Mouse (Mus musculus): ENCODE measurements at regions not wholly inside any gene's neighbourhood (a gene's known extent, or its start where the extent isn't known, plus 50 kb on each side); places are given as distances from the start of the nearest gene placed in this dataset.

DNA sequence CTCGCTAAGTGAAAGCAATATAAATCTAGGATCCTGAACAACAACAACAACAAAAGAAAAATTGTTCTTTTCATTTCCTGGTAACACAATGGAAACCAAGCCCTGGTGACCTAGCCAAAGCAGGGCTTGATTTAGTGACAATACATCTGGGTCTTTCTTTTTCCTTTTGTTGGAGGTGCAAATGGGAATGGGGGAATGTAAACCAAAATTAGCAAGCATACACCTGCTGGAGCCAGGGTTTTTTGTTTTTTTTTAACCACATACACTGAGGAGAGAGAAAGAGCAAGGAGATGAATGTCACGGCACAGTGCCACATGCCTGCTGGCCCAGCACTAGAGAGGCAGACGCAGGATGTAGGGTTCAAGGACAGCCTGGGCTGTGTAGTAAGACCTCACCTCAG, 275.6 kb upstream of the Castor2 start:
- Histone ChIP-seq H3K36me3 (ENCODE audit: control insufficient read depth, insufficient read depth, low read length) (no peaks in the 10 kb centered on the region), H3K4me3 (ENCODE audit: extremely low read depth, insufficient read depth, insufficient read length) (no peak overlapping the region), H3K27me3 (ENCODE audit: control insufficient read depth, insufficient read depth, low read length) (no peaks in the 10 kb centered on the region), H3K4me1 (ENCODE audit: control insufficient read depth, insufficient read depth, insufficient read length) (no peaks in the 10 kb centered on the region), H3K27ac (ENCODE audit: insufficient read depth, low read length) (no peak overlapping the region)
- TF ChIP-seq CTCF (IDR thresholded peaks at IDR 0.05; ENCODE audit: extremely low read depth, insufficient read depth, insufficient read length, insufficient replicate concordance), result no peak
- TF ChIP-seq POLR2A (IDR thresholded peaks at IDR 0.05; ENCODE audit: low read depth, low read length), result no peak
- 84% methylated on average over 3 of the region's 3 CpGs for WGBS
- no peak for DNase-seq (ENCODE audit: low read depth in 1 of 2, low spot score in 2 of 2)

DNA sequence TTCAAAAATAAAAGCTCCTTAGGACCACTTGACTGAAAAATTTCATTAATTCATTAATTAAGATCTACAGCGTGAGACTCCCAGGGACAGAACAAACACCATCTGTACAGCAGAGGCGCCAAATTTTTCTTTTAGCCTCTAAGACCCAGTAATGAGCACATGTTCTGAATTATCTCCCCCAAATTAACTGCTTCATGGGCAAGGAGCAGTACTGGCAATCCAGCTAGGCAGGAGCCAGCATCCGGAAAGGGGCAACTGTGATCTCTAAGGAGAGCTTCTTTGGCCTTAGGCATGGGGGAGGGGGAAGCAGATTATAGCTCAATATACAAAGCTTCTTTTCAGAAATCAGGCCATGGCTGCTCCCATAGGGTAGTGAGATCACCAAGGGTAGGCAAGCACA, 278.2 kb upstream of the Castor2 start:
- WGBS, result 88% methylated on average over 3 of the region's 3 CpGs
- H3K4me1 ChIP-seq (ENCODE audit: control insufficient read depth, insufficient read depth, insufficient read length), result no peaks in the 10 kb centered on the region

DNA sequence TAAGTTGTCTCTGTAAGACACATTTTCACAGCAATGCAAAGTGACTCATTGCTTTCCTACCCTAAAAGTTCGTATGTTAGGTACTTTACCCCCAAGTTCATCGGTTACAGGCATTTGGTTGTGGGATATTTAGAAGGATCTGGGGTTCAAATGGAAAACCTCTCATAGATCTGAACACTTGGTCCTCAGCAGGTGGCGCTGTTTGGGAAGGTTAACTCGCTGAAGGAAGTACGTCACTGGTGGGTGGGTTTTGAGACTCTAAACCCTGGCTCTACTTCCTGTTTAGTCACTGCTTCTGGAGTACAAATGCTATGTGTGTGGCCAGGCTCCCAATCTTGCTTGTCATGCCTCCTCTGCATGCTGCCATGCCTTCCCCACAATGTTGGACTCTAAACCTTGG, 284.0 kb upstream of the Castor2 start:
- WGBS, result 87% methylated on average over 5 of the region's 5 CpGs
- H3K27ac ChIP-seq (ENCODE audit: insufficient read depth, low read length), result no peak overlapping the region
- TF ChIP-seq CTCF (IDR thresholded peaks at IDR 0.05; ENCODE audit: extremely low read depth, insufficient read depth, insufficient read length, insufficient replicate concordance) (no peak), POLR2A (IDR thresholded peaks at IDR 0.05; ENCODE audit: low read depth, low read length) (no peak)
- DNase-seq (ENCODE audit: low read depth in 1 of 2, low spot score in 2 of 2), result no peak
- H3K36me3 ChIP-seq (ENCODE audit: control insufficient read depth, insufficient read depth, low read length), result no peaks in the 10 kb centered on the region
- no peaks in the 10 kb centered on the region for H3K4me1 ChIP-seq (ENCODE audit: control insufficient read depth, insufficient read depth, insufficient read length)
- H3K27me3 ChIP-seq (ENCODE audit: control insufficient read depth, insufficient read depth, low read length), result no peaks in the 10 kb centered on the region
- no peak overlapping the region for H3K4me3 ChIP-seq (ENCODE audit: extremely low read depth, insufficient read depth, insufficient read length)

More for the DNA sequence above, 278.2 kb upstream of the Castor2 start:
- TF ChIP-seq POLR2A (IDR thresholded peaks at IDR 0.05; ENCODE audit: low read depth, low read length) (no peak), CTCF (IDR thresholded peaks at IDR 0.05; ENCODE audit: extremely low read depth, insufficient read depth, insufficient read length, insufficient replicate concordance) (no peak)
- H3K27me3 ChIP-seq (ENCODE audit: control insufficient read depth, insufficient read depth, low read length), result no peaks in the 10 kb centered on the region
- no peak overlapping the region for H3K4me3 ChIP-seq (ENCODE audit: extremely low read depth, insufficient read depth, insufficient read length)
- no peak for DNase-seq (ENCODE audit: low read depth in 1 of 2, low spot score in 2 of 2)
- no peaks in the 10 kb centered on the region for H3K36me3 ChIP-seq (ENCODE audit: control insufficient read depth, insufficient read depth, low read length)
- H3K27ac ChIP-seq (ENCODE audit: insufficient read depth, low read length), result no peak overlapping the region

DNA sequence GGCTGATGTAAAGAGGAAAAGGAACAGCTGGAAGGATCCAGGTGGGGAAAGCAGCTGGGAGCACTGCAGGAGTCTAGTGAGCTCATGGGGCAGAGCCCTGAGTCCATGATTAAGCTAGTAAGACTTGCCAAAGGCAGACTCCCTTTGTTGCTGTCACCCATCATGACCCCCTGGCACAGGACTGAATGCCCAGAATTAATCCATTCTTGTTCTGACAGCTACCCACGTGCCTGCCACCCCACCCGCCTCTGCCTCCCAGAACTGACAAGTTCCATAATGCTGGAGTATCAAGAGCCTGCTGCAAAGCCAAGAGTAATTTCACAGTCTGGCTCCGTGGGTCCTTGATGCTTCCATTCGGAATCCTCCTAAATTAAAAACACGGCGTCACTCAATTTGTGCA, 285.1 kb upstream of the Castor2 start:
- TF ChIP-seq POLR2A (IDR thresholded peaks at IDR 0.05; ENCODE audit: low read depth, low read length), result no peak
- no peak for TF ChIP-seq CTCF (IDR thresholded peaks at IDR 0.05; ENCODE audit: extremely low read depth, insufficient read depth, insufficient read length, insufficient replicate concordance)
- no peaks in the 10 kb centered on the region for H3K27me3 ChIP-seq (ENCODE audit: control insufficient read depth, insufficient read depth, low read length)
- no peak overlapping the region for H3K4me3 ChIP-seq (ENCODE audit: extremely low read depth, insufficient read depth, insufficient read length)
- no peaks in the 10 kb centered on the region for H3K36me3 ChIP-seq (ENCODE audit: control insufficient read depth, insufficient read depth, low read length)
- WGBS, result 76% methylated on average over 6 of the region's 6 CpGs
- H3K4me1 ChIP-seq (ENCODE audit: control insufficient read depth, insufficient read depth, insufficient read length), result no peaks in the 10 kb centered on the region
- no peak overlapping the region for H3K27ac ChIP-seq (ENCODE audit: insufficient read depth, low read length)
- DNase-seq (ENCODE audit: low read depth in 1 of 2, low spot score in 2 of 2), result no peak

DNA sequence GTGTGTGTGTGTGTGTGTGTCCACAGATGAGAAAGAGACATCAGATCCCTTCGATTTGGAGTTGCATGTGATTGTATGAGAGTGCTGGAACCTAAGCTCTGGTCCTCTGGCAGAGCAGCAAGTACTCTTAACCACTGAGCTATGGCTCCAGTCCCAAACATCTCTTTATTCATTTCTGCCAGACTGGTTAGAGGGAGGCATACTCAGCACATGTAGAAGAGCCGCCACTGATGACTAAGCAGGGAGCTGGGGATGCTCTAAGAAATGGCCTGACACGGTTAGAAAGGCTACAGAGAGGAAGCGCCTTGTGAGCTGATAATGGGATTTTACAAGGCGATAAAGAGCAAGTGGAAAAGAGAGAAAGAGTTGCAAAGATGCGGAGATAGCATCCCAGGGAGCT, 287.3 kb upstream of the Castor2 start:
- no peak for TF ChIP-seq POLR2A (IDR thresholded peaks at IDR 0.05; ENCODE audit: low read depth, low read length)
- TF ChIP-seq CTCF (IDR thresholded peaks at IDR 0.05; ENCODE audit: extremely low read depth, insufficient read depth, insufficient read length, insufficient replicate concordance), result no peak
- Histone ChIP-seq H3K4me3 (ENCODE audit: extremely low read depth, insufficient read depth, insufficient read length) (no peak overlapping the region), H3K4me1 (ENCODE audit: control insufficient read depth, insufficient read depth, insufficient read length) (no peaks in the 10 kb centered on the region), H3K27ac (ENCODE audit: insufficient read depth, low read length) (no peak overlapping the region), H3K27me3 (ENCODE audit: control insufficient read depth, insufficient read depth, low read length) (no peaks in the 10 kb centered on the region), H3K36me3 (ENCODE audit: control insufficient read depth, insufficient read depth, low read length) (no peaks in the 10 kb centered on the region)
- 62% methylated on average over 6 of the region's 6 CpGs for WGBS
- DNase-seq (ENCODE audit: low read depth in 1 of 2, low spot score in 2 of 2), result no peak

DNA sequence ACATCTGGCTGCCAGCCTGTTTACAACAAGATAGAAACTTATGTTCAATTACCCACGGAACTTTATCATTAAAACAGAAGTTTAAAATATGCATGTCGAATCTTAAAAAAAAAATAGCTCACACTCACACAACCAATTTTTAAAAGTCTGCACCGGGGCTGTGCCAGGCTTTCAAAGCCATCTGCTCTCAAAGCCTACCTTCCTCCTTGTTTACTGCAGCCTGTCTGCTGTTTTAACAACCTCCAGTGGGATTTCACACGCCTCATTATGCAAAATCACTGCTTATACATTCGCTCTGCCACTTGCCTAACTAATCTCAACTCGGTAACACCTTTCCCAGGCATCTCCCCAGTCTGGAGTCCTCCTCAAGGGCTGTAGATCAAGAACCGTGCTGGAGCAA, 292.6 kb upstream of the Castor2 start:
- no peak for TF ChIP-seq CTCF (IDR thresholded peaks at IDR 0.05; ENCODE audit: extremely low read depth, insufficient read depth, insufficient read length, insufficient replicate concordance)
- TF ChIP-seq POLR2A (IDR thresholded peaks at IDR 0.05; ENCODE audit: low read depth, low read length), result no peak
- Histone ChIP-seq H3K4me1 (ENCODE audit: control insufficient read depth, insufficient read depth, insufficient read length) (no peaks in the 10 kb centered on the region), H3K4me3 (ENCODE audit: extremely low read depth, insufficient read depth, insufficient read length) (no peak overlapping the region), H3K36me3 (ENCODE audit: control insufficient read depth, insufficient read depth, low read length) (no peaks in the 10 kb centered on the region), H3K27me3 (ENCODE audit: control insufficient read depth, insufficient read depth, low read length) (no peaks in the 10 kb centered on the region), H3K27ac (ENCODE audit: insufficient read depth, low read length) (no peak overlapping the region)
- DNase-seq (ENCODE audit: low read depth in 1 of 2, low spot score in 2 of 2), result no peak
- 54% methylated on average over 7 of the region's 7 CpGs for WGBS

DNA sequence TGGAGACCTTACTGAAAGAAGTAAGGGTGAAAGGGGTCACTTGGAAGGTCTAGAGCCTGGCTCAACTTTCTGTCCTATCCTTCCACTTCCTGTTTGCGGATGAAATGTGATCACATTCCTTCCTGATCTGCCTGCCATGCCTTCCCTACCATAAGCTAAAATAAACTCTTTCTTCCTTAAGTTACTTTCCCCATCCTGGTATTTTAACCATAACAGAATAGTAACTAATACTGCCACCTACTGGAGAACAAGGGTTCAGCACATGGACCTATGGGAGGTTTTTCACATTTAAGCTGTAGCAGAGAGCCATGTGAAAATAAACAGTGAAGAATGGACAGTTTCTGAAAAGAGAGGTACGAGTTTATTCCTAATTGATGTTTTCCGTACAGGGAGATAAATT, 297.5 kb upstream of the Castor2 start:
- Histone ChIP-seq H3K27me3 (ENCODE audit: control insufficient read depth, insufficient read depth, low read length) (no peaks in the 10 kb centered on the region), H3K4me1 (ENCODE audit: control insufficient read depth, insufficient read depth, insufficient read length) (no peaks in the 10 kb centered on the region), H3K36me3 (ENCODE audit: control insufficient read depth, insufficient read depth, low read length) (no peaks in the 10 kb centered on the region), H3K27ac (ENCODE audit: insufficient read depth, low read length) (no peak overlapping the region), H3K4me3 (ENCODE audit: extremely low read depth, insufficient read depth, insufficient read length) (no peak overlapping the region)
- TF ChIP-seq POLR2A (IDR thresholded peaks at IDR 0.05; ENCODE audit: low read depth, low read length) (no peak), CTCF (IDR thresholded peaks at IDR 0.05; ENCODE audit: extremely low read depth, insufficient read depth, insufficient read length, insufficient replicate concordance) (no peak)
- 76% methylated on average over 3 of the region's 3 CpGs for WGBS
- no peak for DNase-seq (ENCODE audit: low read depth in 1 of 2, low spot score in 2 of 2)
